Mouse (Mus musculus) liver, adult 2 months (tissue): Measurements from ENCODE around the gene Zfp566.

Experiments used
- CTCF ChIP-seq: fragments of 200-500 bp; IDR thresholded peaks from 2 replicates; pipeline ENCODE4 v1.5.1; 2011; ENCODE audit warnings: low read depth, low read length, control low read depth
- POLR2A ChIP-seq: fragments of 200-500 bp; IDR thresholded peaks from 2 replicates; pipeline ENCODE4 v1.6.1; 2011; ENCODE audit warnings: low read length, control low read depth; ENCODE audit not compliant: insufficient read depth; ENCODE audit errors: extremely low read depth

DNA sequence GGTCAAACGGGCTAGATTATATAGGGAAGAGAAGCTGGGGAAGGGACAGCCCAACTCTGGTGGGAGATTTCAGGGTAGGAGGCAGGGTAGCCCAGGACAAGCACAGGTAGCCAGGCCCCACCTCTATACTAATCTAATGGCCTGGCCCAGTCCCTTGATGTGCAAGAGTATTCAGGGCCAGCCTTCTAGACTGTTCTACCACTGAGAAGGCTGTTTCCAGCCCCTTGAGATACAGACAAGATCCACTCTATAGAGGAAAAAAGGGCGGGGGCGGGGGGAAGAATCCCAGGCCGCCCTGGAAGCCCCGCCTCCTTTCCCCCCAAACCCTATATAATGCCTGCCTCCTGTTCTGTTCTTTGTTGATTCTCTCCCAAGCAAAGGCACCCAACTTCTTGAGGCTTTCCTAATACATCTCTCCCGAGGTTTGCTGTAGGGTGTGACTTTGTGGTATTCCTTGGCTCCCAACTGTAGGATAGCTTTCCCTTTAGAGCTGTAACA lies 3.6 kb upstream of the Zfp566 start:
- TF ChIP-seq POLR2A = no peak
- TF ChIP-seq CTCF = no peak
